Mouse (Mus musculus) intestine, embryonic 15.5 days (tissue): ENCODE data around the gene Ifngr2. TPM values are rescaled to one million over a fixed set of nuclear protein-coding genes. Genes with fewer than 3 reads are reported as not detected.

Source experiments
- ATAC-seq: fragments of 200-750 bp; cut with Nextera tagmentation; 2 replicates; pipeline ENCODE4 v1.8.0; 2017; ENCODE audit warnings: moderate TSS enrichment, moderate library complexity
- H3K27ac ChIP-seq: fragments of 300-500 bp; sonication (generic); 2 replicates; pipeline ENCODE4 v1.5.1; 2015; ENCODE audit warnings: mild to moderate bottlenecking, inconsistent platforms
- H3K27me3 ChIP-seq: fragments of 300-500 bp; sonication (generic); replicated peaks from 2 replicates; pipeline ENCODE4 v1.6.1; 2015; ENCODE audit warnings: inconsistent platforms
- H3K36me3 ChIP-seq: fragments of 300-500 bp; sonication (generic); 2 replicates; pipeline ENCODE4 v1.6.1; 2015; ENCODE audit warnings: inconsistent platforms
- H3K4me1 ChIP-seq: fragments of 300-500 bp; sonication (generic); replicated peaks from 2 replicates; pipeline ENCODE4 v1.6.1; 2015; ENCODE audit warnings: inconsistent platforms
- H3K4me2 ChIP-seq: fragments of 300-500 bp; sonication (generic); replicated peaks from 2 replicates; pipeline ENCODE4 v1.6.1; 2015; ENCODE audit warnings: mild to moderate bottlenecking, inconsistent platforms
- H3K4me3 ChIP-seq: fragments of 300-500 bp; sonication (generic); replicated peaks from 2 replicates; pipeline ENCODE4 v1.5.1; 2015; ENCODE audit warnings: inconsistent platforms
- H3K9ac ChIP-seq: fragments of 300-500 bp; sonication (generic); 2 replicates; pipeline ENCODE4 v1.6.1; 2015; ENCODE audit warnings: inconsistent platforms
- H3K9me3 ChIP-seq: fragments of 300-500 bp; sonication (generic); 2 replicates; pipeline ENCODE4 v1.6.1; 2016; ENCODE audit warnings: inconsistent platforms
- WGBS: fragments of 180-500 bp; shearing (Covaris S2); methylation state at CpG from one replicate; pipeline ENCODE4 v1.1.7; 2015; 5-methylcytosine and 5-hydroxymethylcytosine counted together
- polyA plus RNA-seq: library from polyadenylated mRNA; unstranded; fragments of >200 nt; fragmentation: Nextera tagmentation; extraction: Ambion mirVana; gene quantifications from 2 replicates; pipeline ENCODE4 v1.2.1, GENCODE M21; 2015

The Ifngr2 gene
- polyA plus RNA-seq, 1 experiment from 2014 or later: 76.4 TPM

GRCm38 (mm10) chr16:91556659-91557058 lies 9.8 kb downstream of the Ifngr2 start:
- Histone ChIP-seq H3K4me3 (no peak overlapping the region), H3K9me3 (no peaks in the 10 kb centered on the region), H3K9ac (no peak overlapping the region), H3K4me2 (no peak overlapping the region), H3K4me1 (peaks cover 29% of the 10 kb centered on the region), H3K27ac (no peak overlapping the region), H3K27me3 (no peaks in the 10 kb centered on the region), H3K36me3 (peaks cover 21% of the 10 kb centered on the region; the same call in 1 of the 2 replicates)
- WGBS: 70% methylated on average over 15 of the region's 15 CpGs
- ATAC-seq: no peak

GRCm38 (mm10) chr16:91557214-91557613 lies 10.3 kb downstream of the Ifngr2 start:
- Histone ChIP-seq H3K9ac (no peak overlapping the region), H3K27ac (no peak overlapping the region), H3K9me3 (no peaks in the 10 kb centered on the region), H3K36me3 (peaks cover 27% of the 10 kb centered on the region; the same call in 1 of the 2 replicates), H3K4me1 (peaks cover 29% of the 10 kb centered on the region), H3K4me2 (no peak overlapping the region), H3K27me3 (no peaks in the 10 kb centered on the region), H3K4me3 (no peak overlapping the region)
- 90% methylated on average over 7 of the region's 7 CpGs for WGBS
- no peak for ATAC-seq

DNA sequence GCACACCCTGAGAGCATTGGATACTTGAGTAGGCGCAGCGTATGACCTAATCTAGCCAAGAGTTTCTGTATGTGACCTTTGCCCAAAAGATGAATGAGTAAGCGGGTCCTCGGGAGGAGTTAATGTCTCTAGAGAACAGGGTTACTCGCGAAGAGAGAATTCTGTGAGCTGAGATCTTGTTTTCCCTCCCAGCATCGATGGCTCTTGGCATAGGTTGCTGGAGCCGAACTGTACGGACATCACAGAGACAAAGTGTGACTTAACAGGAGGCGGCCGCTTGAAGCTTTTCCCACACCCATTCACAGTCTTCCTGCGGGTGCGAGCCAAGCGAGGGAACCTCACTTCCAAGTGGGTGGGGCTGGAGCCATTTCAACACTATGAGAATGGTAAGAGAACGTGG lies 10.8 kb downstream of the Ifngr2 start:
- no peak for ATAC-seq

DNA sequence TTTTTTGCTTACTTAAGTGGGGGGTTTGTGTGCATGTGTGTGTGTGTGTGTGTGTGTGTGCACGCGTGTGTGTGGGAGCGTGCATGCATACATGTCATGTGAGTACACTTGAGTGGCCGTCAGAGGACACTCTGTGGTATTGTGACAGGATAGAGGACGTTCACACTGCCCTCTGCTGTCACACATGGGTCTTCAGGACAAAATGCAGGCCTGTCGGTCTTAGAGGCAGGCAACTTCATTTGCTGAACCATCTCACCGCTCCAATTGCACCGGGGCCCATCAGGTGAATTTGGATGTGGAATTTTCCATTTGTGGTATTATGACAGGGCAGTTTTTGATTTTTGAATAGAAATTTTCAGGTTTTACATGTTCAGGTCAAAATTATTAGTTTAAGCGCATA lies 14.2 kb downstream of the Ifngr2 start:
- Histone ChIP-seq H3K9me3 (no peaks in the 10 kb centered on the region), H3K4me1 (peaks cover 11% of the 10 kb centered on the region; the same call in 1 of the 2 replicates), H3K9ac (no peak overlapping the region), H3K4me2 (no peak overlapping the region), H3K36me3 (peaks cover 39% of the 10 kb centered on the region; the same call in 1 of the 2 replicates), H3K27ac (no peak overlapping the region), H3K4me3 (no peak overlapping the region), H3K27me3 (no peaks in the 10 kb centered on the region)
- WGBS: 54% methylated on average over 9 of the region's 9 CpGs
- no peak for ATAC-seq

More for the DNA sequence above, 10.8 kb downstream of the Ifngr2 start:
- no peak overlapping the region for H3K4me3 ChIP-seq
- no peak overlapping the region for H3K27ac ChIP-seq
- H3K9me3 ChIP-seq: no peaks in the 10 kb centered on the region
- no peak overlapping the region for H3K4me2 ChIP-seq
- H3K4me1 ChIP-seq: peaks cover 29% of the 10 kb centered on the region
- H3K36me3 ChIP-seq: peaks cover 31% of the 10 kb centered on the region; the same call in 1 of the 2 replicates
- H3K9ac ChIP-seq: no peak overlapping the region
- WGBS: 87% methylated on average over 15 of the region's 15 CpGs
- no peaks in the 10 kb centered on the region for H3K27me3 ChIP-seq

GRCm38 (mm10) chr16:91561541-91562457 lies 14.9 kb downstream of the Ifngr2 start:
- H3K9ac ChIP-seq: no peak overlapping the region
- 74% methylated on average over 38 of the region's 38 CpGs for WGBS
- no peak overlapping the region for H3K4me3 ChIP-seq
- peaks cover 39% of the 10 kb centered on the region; the same call in 1 of the 2 replicates for H3K36me3 ChIP-seq
- no peak for ATAC-seq
- no peaks in the 10 kb centered on the region for H3K27me3 ChIP-seq
- no peaks in the 10 kb centered on the region for H3K9me3 ChIP-seq
- H3K4me1 ChIP-seq: 0 out of 2 replicates have a peak, but pooled peaks cover 11% of the 10 kb centered on the region
- no peak overlapping the region for H3K27ac ChIP-seq
- no peak overlapping the region for H3K4me2 ChIP-seq

DNA sequence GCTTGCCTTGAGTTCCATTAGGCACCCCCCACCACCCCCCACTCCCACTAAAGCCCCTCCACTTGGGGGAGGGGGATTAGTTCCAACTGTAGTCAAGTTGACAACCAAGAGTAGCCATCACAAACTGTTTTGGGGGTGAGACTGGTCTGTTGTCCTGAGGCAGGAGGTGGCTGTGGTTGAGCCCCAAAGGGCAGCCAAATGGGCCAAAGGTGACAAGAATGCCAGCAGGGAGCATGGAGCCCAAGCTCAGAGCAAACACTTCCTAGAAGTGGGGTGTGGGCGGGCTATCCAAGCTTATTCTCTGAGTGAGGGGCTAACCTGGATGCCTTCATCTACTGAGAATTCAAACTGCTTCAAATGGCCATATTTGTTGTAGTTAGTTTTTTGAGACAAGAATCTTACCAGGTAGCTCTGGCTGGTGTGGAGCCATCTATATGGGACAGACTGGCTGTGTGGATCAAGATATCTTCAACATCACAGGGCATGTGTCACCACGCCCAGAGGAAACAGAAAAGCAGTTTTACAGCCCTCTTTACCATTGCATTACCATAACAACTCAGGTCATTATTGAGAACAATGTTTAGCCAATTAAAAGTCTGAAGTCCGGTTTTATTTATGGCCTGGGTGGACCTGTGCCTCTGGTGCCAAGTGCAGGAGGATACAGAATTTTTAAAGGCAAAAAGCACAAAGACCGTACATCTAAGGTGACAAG lies 17.9 kb downstream of the Ifngr2 start:
- Histone ChIP-seq H3K4me1 (0 out of 2 replicates have a peak, but pooled peaks cover 11% of the 10 kb centered on the region), H3K9me3 (no peaks in the 10 kb centered on the region), H3K9ac (no peak overlapping the region), H3K36me3 (peaks cover 26% of the 10 kb centered on the region; the same call in 1 of the 2 replicates), H3K27ac (peak overlapping the region; percentile 11; the same call in 1 of the 2 replicates), H3K4me3 (no peak overlapping the region), H3K27me3 (no peaks in the 10 kb centered on the region), H3K4me2 (0 out of 2 replicates have a peak overlapping the region, but pooled peaks have one; percentile 7)
- peak; percentile 70 for ATAC-seq
- WGBS: 57% methylated on average over 4 of the region's 4 CpGs

- Histone ChIP-seq H3K4me3 (no peak overlapping the region), H3K9me3 (no peaks in the 10 kb centered on the region), H3K4me1 (0 out of 2 replicates have a peak, but pooled peaks cover 11% of the 10 kb centered on the region), H3K9ac (no peak overlapping the region), H3K4me2 (no peak overlapping the region), H3K27me3 (no peaks in the 10 kb centered on the region), H3K27ac (no peak overlapping the region; the same call in 1 of the 2 replicates), H3K36me3 (peaks cover 24% of the 10 kb centered on the region; the same call in 1 of the 2 replicates)
- ATAC-seq: peak; percentile 9; the same call in 1 of the 2 replicates
- 47% methylated on average over 9 of the region's 9 CpGs for WGBS
Observed at GRCm38 (mm10) chr16:91565292-91565951, 18.6 kb downstream of the Ifngr2 start.

DNA sequence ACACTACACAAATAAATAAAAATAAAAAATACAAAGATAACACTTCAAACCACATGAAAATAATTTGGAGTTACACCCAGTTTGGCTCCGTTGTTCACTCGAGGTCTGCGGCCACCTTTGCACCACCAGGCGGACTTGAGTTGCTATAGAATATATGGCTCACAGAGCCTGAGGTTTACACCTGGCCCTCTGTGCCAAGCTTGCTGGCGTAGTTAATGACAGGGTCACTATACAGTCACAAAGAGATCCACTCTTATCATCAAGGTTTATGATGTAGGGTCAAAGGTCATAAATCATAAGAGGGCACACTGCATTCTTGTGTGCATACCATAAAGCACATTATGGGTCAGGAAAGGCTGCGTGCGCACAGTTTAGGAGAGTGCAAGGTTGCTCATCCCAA lies 19.1 kb downstream of the Ifngr2 start:
- ATAC-seq: peak; percentile 72
- Histone ChIP-seq H3K9ac (no peak overlapping the region), H3K27ac (no peak overlapping the region; the same call in 1 of the 2 replicates), H3K4me2 (no peak overlapping the region), H3K27me3 (no peaks in the 10 kb centered on the region), H3K36me3 (peaks cover 24% of the 10 kb centered on the region; the same call in 1 of the 2 replicates), H3K4me1 (0 out of 2 replicates have a peak, but pooled peaks cover 11% of the 10 kb centered on the region), H3K9me3 (no peaks in the 10 kb centered on the region), H3K4me3 (no peak overlapping the region)
- 55% methylated on average over 7 of the region's 7 CpGs for WGBS

- H3K27me3 ChIP-seq: no peaks in the 10 kb centered on the region
- no peak overlapping the region for H3K4me3 ChIP-seq
- 0 out of 2 replicates have a peak, but pooled peaks cover 5% of the 10 kb centered on the region for H3K36me3 ChIP-seq
- no peak for ATAC-seq
- H3K9me3 ChIP-seq: no peaks in the 10 kb centered on the region
- WGBS: 84% methylated on average over 10 of the region's 10 CpGs
- H3K4me2 ChIP-seq: no peak overlapping the region
- H3K27ac ChIP-seq: no peak overlapping the region
- H3K9ac ChIP-seq: no peak overlapping the region
- H3K4me1 ChIP-seq: 0 out of 2 replicates have a peak, but pooled peaks cover 11% of the 10 kb centered on the region
Observed at GRCm38 (mm10) chr16:91568960-91569359, 22.1 kb downstream of the Ifngr2 start.

- Histone ChIP-seq H3K27ac (no peak overlapping the region), H3K27me3 (no peaks in the 10 kb centered on the region), H3K9me3 (no peaks in the 10 kb centered on the region), H3K4me3 (no peak overlapping the region), H3K4me2 (no peak overlapping the region), H3K9ac (no peak overlapping the region), H3K36me3 (no peaks in the 10 kb centered on the region), H3K4me1 (no peaks in the 10 kb centered on the region)
- 39% methylated on average over 3 of the region's 3 CpGs for WGBS
- peak; percentile 55 for ATAC-seq
Observed at GRCm38 (mm10) chr16:91571105-91571504, 24.2 kb downstream of the Ifngr2 start.

GRCm38 (mm10) chr16:91575151-91575550 lies 28.3 kb downstream of the Ifngr2 start:
- Histone ChIP-seq H3K27me3 (no peaks in the 10 kb centered on the region), H3K9me3 (no peaks in the 10 kb centered on the region), H3K4me1 (no peaks in the 10 kb centered on the region), H3K9ac (no peak overlapping the region), H3K27ac (no peak overlapping the region), H3K36me3 (no peaks in the 10 kb centered on the region), H3K4me2 (no peak overlapping the region), H3K4me3 (no peak overlapping the region)
- 77% methylated on average over 13 of the region's 13 CpGs for WGBS
- no peak for ATAC-seq
